Mouse (Mus musculus) ovary, postnatal 10 days (tissue): ENCODE measurements at regions not wholly inside any gene's neighbourhood (a gene's known extent, or its start where the extent isn't known, plus 50 kb on each side); places are given as distances from the start of the nearest gene placed in this dataset.
"Not testable (repeated sequence)": the region's sequence is repeated elsewhere in the genome, so short reads cannot be mapped to it uniquely, and the experiment has no call there.

Experiments
- DNase-seq: peaks from one replicate; pipeline ENCODE4 v3.0.0; 2022; ENCODE audit warnings: low spot score

DNA sequence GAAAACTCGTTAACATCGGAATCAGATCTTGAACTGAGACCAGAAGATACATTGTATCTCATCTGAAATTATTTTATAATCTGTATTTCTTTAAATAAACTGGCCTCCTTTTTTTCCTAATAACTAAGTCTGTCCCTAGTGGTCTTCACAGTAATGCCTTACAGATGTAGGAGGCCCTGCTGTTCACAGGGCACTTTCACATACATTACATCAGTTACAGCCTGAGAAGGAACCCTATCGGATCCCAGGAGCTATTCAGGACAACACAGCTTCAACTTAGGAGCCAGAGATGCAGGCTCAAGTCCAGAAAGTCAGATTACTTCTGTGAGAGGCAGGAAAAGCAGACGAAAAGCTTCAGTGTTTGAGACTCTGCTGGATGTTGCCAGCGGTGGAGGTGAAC lies 806.2 kb downstream of the Ets1 start:
- no peak for DNase-seq

DNA sequence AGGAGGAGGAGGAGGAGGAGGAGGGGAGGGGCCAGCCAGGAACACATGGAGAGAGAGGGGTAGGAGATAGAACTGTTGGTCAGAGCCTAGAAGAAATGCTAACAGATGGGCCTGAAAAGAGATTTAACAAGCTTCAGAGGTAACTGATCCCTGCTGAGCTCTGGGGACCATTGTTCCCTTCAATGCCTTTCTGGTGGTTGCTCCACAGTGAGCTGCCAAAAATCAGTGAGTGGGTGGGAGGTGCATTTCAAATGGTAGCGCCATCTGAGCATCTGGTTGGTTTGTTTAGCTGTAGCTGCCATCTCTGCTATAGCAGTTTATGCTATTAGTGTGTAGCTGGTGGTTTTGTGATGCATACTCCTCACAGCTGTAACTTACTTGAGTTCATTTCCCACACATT lies 809.9 kb downstream of the Ets1 start:
- no peak for DNase-seq

DNA sequence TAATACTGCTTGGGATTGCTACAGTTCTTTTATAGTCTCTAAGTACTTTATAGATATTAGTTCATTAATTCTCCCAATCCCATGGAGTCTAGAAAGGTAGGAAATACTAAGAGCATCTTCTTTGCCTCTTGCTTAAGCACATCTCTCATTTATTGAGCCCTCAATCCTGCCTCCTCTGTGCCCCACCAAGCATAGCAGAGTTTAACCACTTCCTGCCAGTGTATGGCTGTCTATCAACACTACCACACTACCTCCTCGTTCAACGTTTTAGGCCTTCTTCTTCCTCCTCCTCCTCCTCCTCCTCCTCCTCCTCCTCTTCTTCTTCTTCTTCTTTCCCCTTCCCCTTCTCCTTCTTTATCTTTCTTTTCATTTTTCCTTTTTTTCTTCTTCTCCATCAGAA lies 839.1 kb downstream of the Ets1 start:
- no peak for DNase-seq

- no peak for DNase-seq
Observed at GRCm38 (mm10) chr9:33482845-33483540, 847.0 kb downstream of the Ets1 start.

GRCm38 (mm10) chr9:33483541-33483846 lies 847.5 kb downstream of the Ets1 start:
- no peak for DNase-seq

DNA sequence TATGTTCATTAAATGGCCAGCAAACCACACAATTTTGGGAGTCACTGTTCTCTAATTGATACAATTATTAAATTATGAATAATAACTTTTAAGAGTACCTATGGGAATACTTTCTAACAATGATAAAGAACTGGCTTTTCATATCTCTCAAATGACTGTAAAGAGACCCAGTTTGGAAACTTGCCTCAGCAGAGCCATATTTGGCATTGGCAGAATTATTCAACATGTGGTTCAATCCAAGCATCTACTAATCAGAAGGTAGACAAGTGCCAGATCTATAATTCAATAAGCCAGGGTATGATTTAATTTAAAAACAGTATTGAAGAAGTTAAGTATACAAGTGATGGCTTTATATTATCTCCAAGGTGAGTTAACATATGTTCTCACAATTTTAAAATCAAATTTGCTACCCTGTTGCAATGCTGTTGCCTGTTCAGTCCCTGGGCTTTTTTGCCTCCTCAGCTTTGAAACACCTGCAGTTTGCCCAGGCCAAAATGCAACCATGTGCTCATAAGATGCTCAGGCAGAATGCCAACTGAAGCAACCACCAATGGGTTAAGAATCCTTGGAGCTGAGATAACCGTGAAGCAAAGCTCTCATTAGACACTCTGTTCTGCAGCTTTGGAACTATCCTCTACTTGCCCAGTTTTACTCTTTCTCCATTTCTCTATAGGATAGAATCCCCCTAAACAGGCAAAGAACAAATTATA lies 897.2 kb downstream of the Ets1 start:
- no peak for DNase-seq

DNA sequence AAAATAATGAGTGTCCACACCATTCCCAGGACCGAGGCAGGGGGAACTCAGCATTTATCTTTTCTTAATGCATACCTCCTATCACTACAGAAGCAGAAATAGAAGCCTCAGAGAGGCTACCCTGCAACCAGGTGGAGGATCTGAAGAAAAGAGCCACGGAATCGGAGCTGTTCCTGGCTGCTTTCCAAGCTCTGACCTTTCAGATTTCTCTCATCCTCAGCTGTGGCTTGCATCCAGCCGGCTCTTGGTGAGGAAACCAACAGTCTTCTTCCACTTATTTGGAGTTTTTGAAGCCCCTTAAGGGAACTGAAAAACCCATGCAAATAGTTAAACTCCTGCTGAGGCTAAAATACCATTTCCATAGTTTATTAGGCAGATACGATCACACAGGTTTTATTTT lies 907.3 kb downstream of the Ets1 start:
- no peak for DNase-seq

GRCm38 (mm10) chr9:33546126-33546737 lies 910.2 kb downstream of the Ets1 start:
- no peak for DNase-seq

GRCm38 (mm10) chr9:33549395-33549794 lies 913.4 kb downstream of the Ets1 start:
- DNase-seq = no peak

GRCm38 (mm10) chr9:33571990-33572389 lies 913.7 kb upstream of the Kirrel3 start:
- no peak for DNase-seq

DNA sequence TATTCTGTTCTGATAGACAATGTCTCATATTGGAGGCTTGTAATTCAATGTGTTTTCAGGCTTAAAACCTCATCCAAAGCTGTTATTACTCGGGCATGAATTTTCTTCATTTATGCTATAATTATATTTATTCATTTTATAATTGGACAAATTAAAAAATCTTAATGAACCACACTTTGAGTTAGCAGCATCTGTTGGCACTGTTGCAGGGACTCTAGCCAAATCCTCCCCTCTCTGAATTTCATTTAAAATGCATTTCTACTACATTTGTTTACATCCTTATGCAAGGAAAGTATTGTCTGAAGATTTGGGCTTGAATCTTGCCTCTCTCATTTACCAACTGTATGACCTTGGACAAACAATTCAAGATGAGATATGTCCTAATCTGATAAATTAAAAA lies 874.2 kb upstream of the Kirrel3 start:
- DNase-seq = no peak

DNA sequence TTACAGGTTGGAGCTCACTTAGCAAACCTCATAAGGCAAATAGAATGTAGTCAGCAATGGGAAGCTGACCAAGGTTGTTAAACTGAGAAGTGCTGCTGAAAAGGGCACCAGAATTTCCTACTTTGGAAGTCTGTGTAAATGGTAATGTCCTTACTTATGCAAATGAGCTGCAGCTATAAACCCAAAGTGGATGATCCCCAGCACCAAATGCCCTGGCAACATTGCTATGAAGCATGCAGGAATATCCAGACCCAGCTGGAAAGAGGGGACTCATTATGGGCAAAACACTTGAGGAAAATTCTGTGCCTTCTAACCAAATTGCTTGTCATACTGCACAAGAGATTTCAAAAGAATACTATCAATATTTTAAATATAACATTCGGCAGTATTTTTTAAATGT lies 861.3 kb upstream of the Kirrel3 start:
- DNase-seq = no peak

DNA sequence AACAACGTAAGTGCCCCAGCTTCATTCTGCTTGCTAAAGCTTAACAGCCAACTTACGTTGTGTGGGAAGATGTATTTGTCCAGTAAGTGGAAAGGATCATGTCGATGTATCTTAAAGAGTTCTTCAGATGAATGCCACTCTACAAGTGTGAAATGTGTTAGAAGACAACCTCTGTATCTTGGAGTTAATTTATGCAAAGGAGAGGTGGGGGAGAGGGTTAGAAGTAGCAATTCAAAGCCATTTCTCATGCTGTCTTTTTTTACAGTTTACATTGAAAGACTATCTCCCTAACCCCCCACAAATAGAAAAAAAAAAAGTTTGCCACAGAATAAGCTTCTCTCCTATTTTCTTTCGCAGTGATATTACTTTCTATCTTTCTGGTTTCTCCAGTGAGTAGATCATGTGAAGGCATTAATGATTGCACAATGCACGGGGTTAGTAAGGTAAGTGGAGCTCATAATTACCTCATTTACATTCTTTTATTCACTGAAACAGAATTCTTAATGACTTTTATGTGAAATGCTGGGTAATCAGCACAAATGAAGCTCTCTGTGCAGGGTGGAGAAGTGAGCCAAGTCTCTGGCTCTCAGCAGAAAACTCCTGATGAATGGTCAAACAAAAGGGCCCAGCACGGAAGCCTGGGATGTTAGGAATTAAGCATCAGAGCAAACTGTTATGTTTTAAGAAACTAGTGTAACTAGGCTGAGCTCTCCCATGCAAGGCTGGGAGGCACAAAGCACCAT lies 855.8 kb upstream of the Kirrel3 start:
- DNase-seq = no peak

DNA sequence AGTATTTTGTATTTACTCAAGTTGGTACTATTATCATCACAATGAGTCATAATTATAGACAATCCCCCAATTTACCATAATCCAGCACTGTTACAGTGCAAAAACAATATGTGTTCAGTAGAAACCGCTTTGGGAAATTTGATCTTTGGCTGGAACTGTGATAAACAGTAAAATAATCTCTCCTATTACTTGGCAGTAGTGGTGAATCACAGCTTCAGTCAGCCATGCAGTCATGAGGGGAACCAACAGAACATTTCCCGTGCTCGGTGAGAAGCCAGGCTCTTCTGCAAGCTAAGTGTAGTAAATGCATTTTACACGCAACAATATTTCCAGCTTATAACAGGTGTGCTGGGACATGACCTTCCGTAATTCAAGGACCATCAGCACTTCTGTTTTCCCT lies 822.7 kb upstream of the Kirrel3 start:
- DNase-seq = no peak

DNA sequence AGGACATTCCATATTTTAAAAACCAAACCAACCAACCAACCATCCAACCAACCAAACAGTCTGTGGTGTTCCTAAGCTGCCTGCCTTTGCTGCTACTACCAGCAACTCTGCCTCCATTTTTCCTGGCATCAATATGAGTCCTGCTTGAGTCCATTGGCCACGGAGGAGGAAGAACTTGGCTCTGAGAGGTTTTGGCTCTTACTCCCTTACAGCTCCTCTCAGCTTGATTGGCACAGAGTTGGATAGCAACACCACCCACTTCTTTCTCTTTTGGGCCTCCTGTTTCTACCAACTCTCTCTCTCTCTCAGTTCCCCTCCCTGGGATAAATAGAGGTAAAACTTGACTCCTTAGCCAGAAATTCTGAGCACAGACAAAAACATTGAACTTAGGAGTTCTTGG lies 804.6 kb upstream of the Kirrel3 start:
- no peak for DNase-seq

DNA sequence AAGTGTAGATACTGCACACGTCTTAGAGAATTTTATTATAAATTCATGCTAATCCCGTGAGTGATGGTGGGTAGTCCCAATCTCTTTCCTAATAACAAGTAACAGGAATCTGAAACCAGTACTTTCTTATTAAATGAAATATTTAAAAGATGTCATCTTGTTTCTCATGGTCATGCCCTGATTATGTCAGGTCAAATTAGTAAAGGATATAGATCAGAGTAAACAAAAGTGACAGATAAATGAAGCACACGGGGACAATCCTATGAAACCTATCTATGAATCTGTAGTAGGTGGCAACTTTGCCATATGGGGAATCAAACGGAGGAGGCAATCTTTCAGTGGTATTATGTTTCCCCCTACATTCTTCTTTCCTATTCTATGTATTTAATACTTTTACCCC lies 794.0 kb upstream of the Kirrel3 start:
- DNase-seq = no peak

DNA sequence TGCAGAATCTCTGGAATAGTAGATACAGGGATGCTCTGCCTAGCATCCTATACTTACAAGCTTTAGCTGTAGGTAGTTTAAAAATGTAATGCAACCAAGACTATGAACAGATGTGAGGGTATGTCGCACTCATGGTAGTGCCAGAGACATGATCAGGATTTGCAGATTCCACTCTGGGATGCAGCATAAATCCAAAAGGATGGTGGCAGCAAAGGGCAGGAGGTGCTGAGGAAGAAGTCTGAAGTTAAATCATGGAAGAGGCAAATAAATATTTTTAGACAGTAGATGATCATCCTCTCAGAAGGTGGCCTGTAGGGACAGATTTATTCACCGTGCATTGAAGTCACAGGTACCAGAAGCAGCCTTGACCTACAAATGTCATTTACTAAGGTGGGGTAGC lies 768.1 kb upstream of the Kirrel3 start:
- no peak for DNase-seq

DNA sequence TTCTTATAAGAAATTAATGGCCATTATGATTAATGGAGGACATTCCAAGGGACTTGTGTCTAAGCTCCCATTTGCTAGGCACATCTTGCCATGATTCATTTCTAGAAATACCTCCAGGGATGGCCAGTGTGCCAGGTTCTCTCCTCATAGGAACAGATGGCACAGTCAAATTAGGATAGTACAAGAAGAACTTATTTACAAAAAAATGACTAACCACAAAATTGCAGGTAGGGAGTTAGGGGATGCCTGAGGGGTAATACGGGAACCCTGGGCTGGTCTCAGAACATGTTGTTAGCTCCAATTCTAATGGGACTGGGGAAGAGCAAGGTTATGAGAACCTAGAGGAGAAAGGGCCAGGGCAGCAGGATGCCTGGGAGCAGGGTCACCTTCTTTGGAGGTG lies 760.9 kb upstream of the Kirrel3 start:
- no peak for DNase-seq

DNA sequence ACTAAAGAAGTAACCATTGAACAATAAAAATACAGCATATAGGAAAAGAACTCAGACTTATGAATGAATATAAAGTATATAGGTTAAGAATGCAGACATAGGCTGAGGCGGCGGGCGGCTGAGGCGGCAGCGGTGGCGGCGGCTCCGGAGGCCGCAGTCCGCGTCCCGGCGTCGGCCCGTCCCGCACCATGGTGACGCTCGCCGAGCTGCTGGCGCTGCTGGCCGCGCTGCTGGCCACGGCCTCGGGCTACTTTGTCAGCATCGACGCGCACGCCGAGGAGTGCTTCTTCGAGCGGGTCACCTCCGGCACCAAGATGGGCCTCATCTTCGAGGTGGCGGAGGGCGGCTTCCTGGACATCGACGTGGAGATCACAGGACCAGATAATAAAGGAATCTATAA lies 757.6 kb upstream of the Kirrel3 start:
- not testable (repeated sequence) for DNase-seq

DNA sequence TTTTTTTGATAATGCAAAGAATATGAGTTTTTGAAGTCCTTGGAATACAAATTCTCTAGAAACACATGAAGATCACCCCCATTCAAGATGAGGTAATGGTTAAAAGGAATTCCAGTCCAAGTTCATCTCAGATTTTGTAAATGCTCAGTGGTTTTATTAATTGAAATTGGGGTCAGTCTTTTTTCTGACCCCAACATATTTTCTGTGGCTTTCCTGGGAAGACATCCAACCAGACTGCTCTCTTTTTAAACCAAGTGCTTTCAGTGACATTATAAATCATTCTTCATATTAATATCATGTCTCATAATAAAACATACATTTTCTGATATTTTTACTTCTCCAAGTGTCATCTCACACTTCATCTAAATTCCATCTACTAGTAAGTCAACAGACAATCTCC lies 725.0 kb upstream of the Kirrel3 start:
- DNase-seq = no peak

DNA sequence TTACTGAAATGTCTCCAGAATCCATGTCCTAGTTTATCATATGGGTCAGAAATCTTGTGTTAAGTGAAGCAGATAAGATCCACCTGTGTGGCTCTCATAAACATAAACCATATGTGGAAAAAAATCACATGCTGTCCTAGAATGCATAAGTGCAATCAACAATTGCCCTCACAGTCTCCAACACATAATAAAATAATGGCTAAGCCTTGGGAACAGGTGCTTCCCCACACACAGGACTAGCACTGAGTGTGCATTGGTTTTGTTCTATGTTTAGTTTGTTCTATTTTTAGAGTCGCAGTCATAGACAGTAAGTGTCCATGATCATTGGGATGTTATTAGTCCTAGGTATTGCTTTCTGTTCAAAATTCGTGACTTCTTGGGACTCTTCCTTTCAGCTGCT lies 719.5 kb upstream of the Kirrel3 start:
- no peak for DNase-seq

DNA sequence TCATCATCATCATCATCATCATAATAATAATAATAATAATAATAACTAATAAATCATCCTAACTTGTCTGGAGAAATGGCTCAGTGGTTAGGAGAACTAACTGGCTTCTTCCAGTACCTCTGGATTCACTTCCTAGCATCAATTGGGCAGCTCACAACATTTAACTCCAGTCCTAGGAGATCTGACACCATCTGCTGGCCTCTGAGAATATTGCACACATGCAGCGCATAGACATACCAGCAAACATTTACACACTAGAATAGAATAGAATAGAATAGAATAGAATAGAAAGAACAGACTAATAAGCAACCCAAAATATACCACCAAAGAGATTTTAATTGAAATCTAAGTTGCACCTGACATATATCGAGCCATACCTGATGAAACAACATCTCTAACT lies 715.9 kb upstream of the Kirrel3 start:
- no peak for DNase-seq

- DNase-seq = no peak
Observed at GRCm38 (mm10) chr9:33774178-33774577, 711.5 kb upstream of the Kirrel3 start.
